ENCODE assay signal across 10 mouse cellular contexts in genomic region chr2:152094856-152095545, GRCm38 (mm10). TPM values are rescaled to one million over a fixed set of nuclear protein-coding genes. Genes with fewer than 3 reads are reported as not detected.
A peak's percentile ranks its signal among the peaks of the same experiment; 100 is the strongest.
DNase-seq lines count a peak whose midpoint lies in the region; ATAC-seq and TF ChIP-seq lines count a peak whose summit lies in the region.
"Had no signal": no experiment of that assay in that cellular context is flagged by ENCODE, and none has a peak within 500 bp of the region (broad histone marks: within the 10 kb centered on the region; RNA-seq: fewer than 3 reads in every experiment).

No protein-coding gene starts in this region.

- no peaks in the 10 kb centered on the region for H3K9me3 ChIP-seq in heart, embryonic 15.5 days (replicated peaks)
- H3K9me3 ChIP-seq in ES-E14 (ENCODE audit: control insufficient read depth, insufficient read depth, low read depth, low read length): no peaks in the 10 kb centered on the region
- H3K9me3 ChIP-seq in forebrain, embryonic 14.5 days (replicated peaks; ENCODE audit: control insufficient read depth, low read length): no peaks in the 10 kb centered on the region
- H3K9me3 ChIP-seq in liver, embryonic 14.5 days (ENCODE audit: control insufficient read depth, low read length): no peaks in the 10 kb centered on the region

- TF ChIP-seq EP300 in liver, embryonic 14.5 days (IDR thresholded peaks at IDR 0.05; ENCODE audit: low read depth): no peak

- no peak for TF ChIP-seq CTCF in liver, embryonic 14.5 days (IDR thresholded peaks at IDR 0.05; ENCODE audit: low read depth)
- TF ChIP-seq CTCF in thymus, adult 2 months (IDR thresholded peaks at IDR 0.05; ENCODE audit: borderline replicate concordance, control insufficient read depth, extremely low read depth, insufficient read depth, low read length, poor library complexity): no peak

- H3K4me1 ChIP-seq in heart, embryonic 15.5 days (replicated peaks): peaks cover 19% of the 10 kb centered on the region
- peaks cover 19% of the 10 kb centered on the region in 2 experiments for H3K4me1 ChIP-seq in ES-E14 (ENCODE audit: control insufficient read depth in 2 of 2, insufficient read depth in 2 of 2, low read length in 2 of 2, poor library complexity in 1 of 2)
- peaks cover 25% of the 10 kb centered on the region for H3K4me1 ChIP-seq in forebrain, embryonic 14.5 days (ENCODE audit: control insufficient read depth, insufficient read depth, low read length)
- H3K4me1 ChIP-seq in liver, embryonic 14.5 days (replicated peaks; ENCODE audit: control insufficient read depth in 2 of 2, insufficient read depth in 2 of 2, low read length in 1 of 2): no peaks in the 10 kb centered on the region
- peaks cover 5% of the 10 kb centered on the region; the same call in 1 of the 2 replicates for H3K4me1 ChIP-seq in thymus, adult 2 months (replicated peaks; ENCODE audit: control insufficient read depth, insufficient read depth, low read length)

- no peak for ATAC-seq in heart, embryonic 15.5 days (replicated peaks; ENCODE audit: insufficient number of reproducible peaks, insufficient read depth, low FRiP score, low read depth)
- ATAC-seq in forebrain, embryonic 14.5 days: peak; percentile 9; the same call in 1 of the 2 replicates
- no peak for ATAC-seq in liver, embryonic 14.5 days (ENCODE audit: insufficient read depth)

- no peak for TF ChIP-seq POLR2A in thymus, adult 2 months (IDR thresholded peaks at IDR 0.05; ENCODE audit: control insufficient read depth, extremely low read depth, insufficient read depth, low read length, poor library complexity)

- no peak overlapping the region for H3K9ac ChIP-seq in heart, embryonic 15.5 days
- peak overlapping the region; percentile 80 for H3K9ac ChIP-seq in ES-E14 (ENCODE audit: insufficient read depth, low read depth, low read length, poor library complexity, severe bottlenecking)
- H3K9ac ChIP-seq in forebrain, embryonic 14.5 days (ENCODE audit: low read length): peak overlapping the region; percentile 21; the same call in 1 of the 2 replicates
- H3K9ac ChIP-seq in liver, embryonic 14.5 days (replicated peaks): no peak overlapping the region

- peak overlapping the region; percentile 46 for H3K4me2 ChIP-seq in heart, embryonic 15.5 days
- 0 out of 2 replicates have a peak overlapping the region, but pooled peaks have one; percentile 14 for H3K4me2 ChIP-seq in forebrain, embryonic 14.5 days (ENCODE audit: low read length)
- peak overlapping the region; percentile 13; the same call in 1 of the 2 replicates for H3K4me2 ChIP-seq in liver, embryonic 14.5 days (ENCODE audit: low read depth)

- peak overlapping the region; percentile 14; the same call in 1 of the 2 replicates for H3K4me3 ChIP-seq in heart, embryonic 15.5 days
- H3K4me3 ChIP-seq in ES-E14 (ENCODE audit: insufficient read depth in 1 of 2, low read depth in 1 of 2, low read length in 2 of 2, poor library complexity in 1 of 2, severe bottlenecking in 1 of 2): peak overlapping the region; percentile 45 to 62
- no peak overlapping the region for H3K4me3 ChIP-seq in forebrain, embryonic 14.5 days (ENCODE audit: low read depth, low read length)
- H3K4me3 ChIP-seq in liver, embryonic 14.5 days (ENCODE audit: insufficient read depth in 1 of 2, low read depth in 2 of 2, low read length in 2 of 2): no peak overlapping the region
- no peak overlapping the region for H3K4me3 ChIP-seq in thymus, adult 2 months (ENCODE audit: control insufficient read depth, insufficient read depth, low read length)
- H3K4me3 ChIP-seq: left cerebral cortex, adult 2 months had no signal

- peaks cover 78% of the 10 kb centered on the region for H3K27me3 ChIP-seq in heart, embryonic 15.5 days
- peaks cover 15% of the 10 kb centered on the region for H3K27me3 ChIP-seq in forebrain, embryonic 14.5 days (replicated peaks; ENCODE audit: control insufficient read depth, insufficient read depth, low read length)
- H3K27me3 ChIP-seq in liver, embryonic 14.5 days (ENCODE audit: control insufficient read depth, insufficient read depth, low read length): peaks cover 53% of the 10 kb centered on the region
- no peaks in the 10 kb centered on the region; the same call in 1 of the 2 replicates for H3K27me3 ChIP-seq in thymus, adult 2 months (ENCODE audit: control insufficient read depth, insufficient read depth, low read length)

- H3K27ac ChIP-seq in heart, embryonic 15.5 days: no peak overlapping the region
- H3K27ac ChIP-seq in ES-E14 (ENCODE audit: insufficient read depth, low read depth, low read length, poor library complexity, severe bottlenecking): peak overlapping the region; percentile 89
- peak overlapping the region; percentile 41; the same call in 1 of the 2 replicates for H3K27ac ChIP-seq in forebrain, embryonic 14.5 days (ENCODE audit: low read depth, low read length)
- H3K27ac ChIP-seq in liver, embryonic 14.5 days: no peak overlapping the region
- no peak overlapping the region for H3K27ac ChIP-seq in thymus, adult 2 months (ENCODE audit: control insufficient read depth, insufficient read depth, low read length)
- H3K27ac ChIP-seq: left cerebral cortex, adult 2 months had no signal

- WGBS in heart, embryonic 15.5 days: 9% methylated on average over 29 of the region's 29 CpGs
- WGBS in forebrain, embryonic 14.5 days: 8% methylated on average over 29 of the region's 29 CpGs
- WGBS in liver, embryonic 14.5 days (ENCODE audit: insufficient replicate concordance): 7% methylated on average over 29 of the region's 29 CpGs
- WGBS in thymus, adult 2 months: 24% methylated on average over 29 of the region's 29 CpGs

- no peaks in the 10 kb centered on the region for H3K36me3 ChIP-seq in heart, embryonic 15.5 days
- H3K36me3 ChIP-seq in ES-E14 (ENCODE audit: control insufficient read depth, insufficient read depth, low read length, poor library complexity, severe bottlenecking): no peaks in the 10 kb centered on the region; the same call in 1 of the 2 replicates
- peaks cover 25% of the 10 kb centered on the region for H3K36me3 ChIP-seq in forebrain, embryonic 14.5 days (ENCODE audit: control insufficient read depth, insufficient read depth, low read length)
- H3K36me3 ChIP-seq in liver, embryonic 14.5 days (replicated peaks; ENCODE audit: control insufficient read depth, insufficient read depth, low read depth): no peaks in the 10 kb centered on the region
- no peaks in the 10 kb centered on the region for H3K36me3 ChIP-seq in thymus, adult 2 months (ENCODE audit: control insufficient read depth, insufficient read depth, low read length)

- in situ Hi-C loops in ES-E14 (cut with MboI; ENCODE audit: low sequenced_read_pairs in 2 of 2, unreplicated experiment in 2 of 2): no loop called here

- DNase-seq in heart, adult 18-20 months: no peak
- peak; percentile 91 for DNase-seq in ES-E14 (ENCODE audit: low read depth, low spot score)
- no peak for DNase-seq in forebrain, embryonic 14.5 days (ENCODE audit: low spot score)
- DNase-seq in liver, embryonic 14.5 days (ENCODE audit: low read depth in 3 of 3, low spot score in 3 of 3): no peak
- DNase-seq in cerebellum, adult 11-12 months: no peak
- DNase-seq in cerebellum, adult 9-11 months: no peak
- DNase-seq in thymus, adult 2 months: no peak
- DNase-seq: thymus, postnatal 25 days had no signal

TF ChIP-seq in ES-E14, 5 proteins besides CTCF, POLR2A, EP300 and RAD21:
- TF ChIP-seq CHD2 (IDR thresholded peaks at IDR 0.05; ENCODE audit: low read depth, low read length) (no peak), HCFC1 (IDR thresholded peaks at IDR 0.05; ENCODE audit: borderline replicate concordance, insufficient read depth, low read length) (no peak), ZC3H11A (IDR thresholded peaks at IDR 0.05; ENCODE audit: borderline replicate concordance, low read depth, low read length) (no peak), ZNF384 (IDR thresholded peaks at IDR 0.05; ENCODE audit: low read depth, low read length) (no peak), MAFK (IDR thresholded peaks at IDR 0.05; ENCODE audit: insufficient read depth, low read depth, low read length) (no peak)
TF ChIP-seq in ES-E14: peak in this region for 0.

RNA-seq across cellular contexts. Expression of gene Srxn1, which starts 10.3 kb away (rescaled TPM):
- 5.3 and 10.3 TPM in 2 replicates for polyA plus RNA-seq in heart, embryonic 15.5 days (2015; fragmentation: Nextera tagmentation; extraction: Ambion mirVana)
- 10 to 100 TPM; 18.8 to 20.3 TPM for total RNA-seq in heart, adult 18-20 months (2021)
- 16.0 and 18.3 TPM in 2 replicates for total RNA-seq in ES-E14 (2012; rRNA removed)
- polyA plus RNA-seq in forebrain, embryonic 14.5 days (2014; fragmentation: Nextera tagmentation; extraction: Ambion mirVana): 11.8 and 12.0 TPM in 2 replicates
- 11.0 and 13.3 TPM in 2 replicates for polyA plus RNA-seq in liver, embryonic 14.5 days (2012; rRNA removed)
- polyA plus RNA-seq in liver, embryonic 14.5 days (2014; fragmentation: Nextera tagmentation; extraction: Ambion mirVana): 10.6 and 13.5 TPM in 2 replicates
- 46.8 and 50.3 TPM in 2 replicates for polyA plus RNA-seq in thymus, adult 2 months (2012; rRNA removed)

RNA-seq across cellular contexts. Expression of gene Scrt2, which starts 13.7 kb away (rescaled TPM):
- 0.04 TPM in 1 of 2 replicates, not detected in the other for polyA plus RNA-seq in heart, embryonic 15.5 days (2015; fragmentation: Nextera tagmentation; extraction: Ambion mirVana)
- total RNA-seq in heart, adult 18-20 months (2021): not detected
- total RNA-seq in ES-E14 (2012; rRNA removed): 0.04 and 0.37 TPM in 2 replicates
- polyA plus RNA-seq in forebrain, embryonic 14.5 days (2014; fragmentation: Nextera tagmentation; extraction: Ambion mirVana): 16.1 and 16.2 TPM in 2 replicates
- polyA plus RNA-seq in liver, embryonic 14.5 days (2012; rRNA removed): 0.01 and 0.08 TPM in 2 replicates
- polyA plus RNA-seq in liver, embryonic 14.5 days (2014; fragmentation: Nextera tagmentation; extraction: Ambion mirVana): not detected in 2 replicates
- 0.16 and 0.27 TPM in 2 replicates for polyA plus RNA-seq in thymus, adult 2 months (2012; rRNA removed)

RNA-seq across cellular contexts. Expression of gene Tcf15, which starts 48.4 kb away (rescaled TPM):
- 14.1 and 14.3 TPM in 2 replicates for polyA plus RNA-seq in heart, embryonic 15.5 days (2015; fragmentation: Nextera tagmentation; extraction: Ambion mirVana)
- total RNA-seq in heart, adult 18-20 months (2021): 10 to 100 TPM; 16.4 to 18.9 TPM
- total RNA-seq in ES-E14 (2012; rRNA removed): 22.4 and 54.6 TPM in 2 replicates
- 1.1 and 1.7 TPM in 2 replicates for polyA plus RNA-seq in forebrain, embryonic 14.5 days (2014; fragmentation: Nextera tagmentation; extraction: Ambion mirVana)
- 0.11 and 0.17 TPM in 2 replicates for polyA plus RNA-seq in liver, embryonic 14.5 days (2012; rRNA removed)
- not detected in 2 replicates for polyA plus RNA-seq in liver, embryonic 14.5 days (2014; fragmentation: Nextera tagmentation; extraction: Ambion mirVana)
- 3.4 and 5.0 TPM in 2 replicates for polyA plus RNA-seq in thymus, adult 2 months (2012; rRNA removed)

Comparison
In these comparisons a context has a peak if more than half of its experiments do, and no peak if none do; other contexts are left out.
1. H3K27ac ChIP-seq: peak in ES-E14 (single experiment) and forebrain, embryonic 14.5 days (single experiment); none in heart, embryonic 15.5 days (single experiment), liver, embryonic 14.5 days (single experiment) and thymus, adult 2 months (single experiment).
2. H3K4me3 ChIP-seq: peak in heart, embryonic 15.5 days (single experiment) and ES-E14 (2 of 2); none in forebrain, embryonic 14.5 days (single experiment), liver, embryonic 14.5 days (0 of 2) and thymus, adult 2 months (single experiment).
3. H3K9ac ChIP-seq: peak in ES-E14 (single experiment) and forebrain, embryonic 14.5 days (single experiment); none in heart, embryonic 15.5 days (single experiment) and liver, embryonic 14.5 days (single experiment).
4. RNA of gene Scrt2, which starts 13.7 kb away (polyA plus RNA-seq): 16.1 to 16.2 TPM in forebrain, embryonic 14.5 days; 0.16 to 0.27 TPM in thymus, adult 2 months, 0.04 TPM in heart, embryonic 15.5 days and 0.01 to 0.08 TPM in liver, embryonic 14.5 days; every median in the first group is over 10 times any median in the second.
5. Peak in every context shown above with its lines, with median percentiles within 50 percentile points of each other: H3K4me2 ChIP-seq.